Mouse (Mus musculus) hindbrain, embryonic 13.5 days (tissue): ENCODE measurements around the gene Irx1. TPM values are rescaled to one million over a fixed set of nuclear protein-coding genes. Genes with fewer than 3 reads are reported as not detected.

Experiments
- ATAC-seq: fragments of 200-750 bp; cut with Nextera tagmentation; 2 replicates; pipeline ENCODE4 v1.8.0; 2017; ENCODE audit warnings: moderate TSS enrichment; ENCODE audit not compliant: low FRiP score
- H3K27ac ChIP-seq: fragments of 300-500 bp; sonication (generic); 2 replicates; pipeline ENCODE4 v1.5.1; 2015; ENCODE audit warnings: inconsistent platforms, mild to moderate bottlenecking, moderate library complexity
- H3K27me3 ChIP-seq: fragments of 300-500 bp; sonication (generic); 2 replicates; pipeline ENCODE4 v1.6.1; 2015; ENCODE audit warnings: mild to moderate bottlenecking, inconsistent platforms
- H3K36me3 ChIP-seq: fragments of 300-500 bp; sonication (generic); 2 replicates; pipeline ENCODE4 v1.6.1; 2015; ENCODE audit warnings: mild to moderate bottlenecking, inconsistent platforms
- H3K4me1 ChIP-seq: fragments of 300-500 bp; sonication (generic); replicated peaks from 2 replicates; pipeline ENCODE4 v1.6.1; 2015; ENCODE audit warnings: inconsistent platforms
- H3K4me2 ChIP-seq: fragments of 300-500 bp; sonication (generic); 2 replicates; pipeline ENCODE4 v1.6.1; 2015; ENCODE audit warnings: inconsistent platforms, mild to moderate bottlenecking, moderate library complexity
- H3K4me3 ChIP-seq: fragments of 300-500 bp; sonication (generic); 2 replicates; pipeline ENCODE4 v1.5.1; 2015; ENCODE audit warnings: mild to moderate bottlenecking, inconsistent platforms
- H3K9ac ChIP-seq: fragments of 300-500 bp; sonication (generic); 2 replicates; pipeline ENCODE4 v1.6.1; 2015; ENCODE audit warnings: mild to moderate bottlenecking, inconsistent platforms
- H3K9me3 ChIP-seq: fragments of 300-500 bp; sonication (generic); 2 replicates; pipeline ENCODE4 v1.6.1; 2016; ENCODE audit warnings: inconsistent platforms
- WGBS: fragments of 180-500 bp; shearing (Covaris S2); methylation state at CpG from one replicate; pipeline ENCODE4 v1.1.7; 2015; 5-methylcytosine and 5-hydroxymethylcytosine counted together
- polyA plus RNA-seq: library from polyadenylated mRNA; unstranded; fragments of >200 nt; fragmentation: Nextera tagmentation; extraction: Ambion mirVana; gene quantifications from 2 replicates; pipeline ENCODE4 v1.2.1, GENCODE M21; 2015

Gene Irx1
- 8.3 and 8.7 TPM in 2 replicates for polyA plus RNA-seq

GRCm38 (mm10) chr13:71963356-71964351 lies at the start of gene Irx1:
Irx1 (minus strand) TSS chr13:71963723.
- H3K36me3 ChIP-seq = no peaks in the 10 kb centered on the region
- H3K27me3 ChIP-seq = peaks cover 83% of the 10 kb centered on the region
- peaks cover 55% of the 10 kb centered on the region for H3K4me1 ChIP-seq
- peak within 1 kb of the TSS; percentile 90 for H3K27ac ChIP-seq
- H3K4me2 ChIP-seq = peak within 1 kb of the TSS; percentile 69
- ATAC-seq = peak; percentile 69
- peak within 1 kb of the TSS; percentile 90 for H3K9ac ChIP-seq
- peak within 1 kb of the TSS; percentile 62 for H3K4me3 ChIP-seq
- H3K9me3 ChIP-seq = no peaks in the 10 kb centered on the region
- WGBS = under 1% methylated on average over 73 of the region's 100 CpGs

GRCm38 (mm10) chr13:71979932-71980655 lies 16.6 kb upstream of the Irx1 start:
- no peak overlapping the region for H3K4me3 ChIP-seq
- H3K9ac ChIP-seq = no peak overlapping the region
- WGBS = 77% methylated on average over 5 of the region's 5 CpGs
- no peaks in the 10 kb centered on the region for H3K4me1 ChIP-seq
- H3K27ac ChIP-seq = no peak overlapping the region
- no peaks in the 10 kb centered on the region for H3K36me3 ChIP-seq
- no peak for ATAC-seq
- no peak overlapping the region for H3K4me2 ChIP-seq
- H3K27me3 ChIP-seq = peaks cover 17% of the 10 kb centered on the region; the same call in 1 of the 2 replicates
- no peaks in the 10 kb centered on the region for H3K9me3 ChIP-seq

- 89% methylated on average over 3 of the region's 3 CpGs for WGBS
- Histone ChIP-seq H3K9ac (no peak overlapping the region), H3K4me1 (no peaks in the 10 kb centered on the region), H3K36me3 (no peaks in the 10 kb centered on the region), H3K27ac (no peak overlapping the region), H3K27me3 (peaks cover 36% of the 10 kb centered on the region), H3K4me3 (no peak overlapping the region), H3K4me2 (no peak overlapping the region), H3K9me3 (no peaks in the 10 kb centered on the region)
- no peak for ATAC-seq
These were observed 12.2 kb upstream of the Irx1 start for GRCm38 (mm10) chr13:71975753-71976152.

GRCm38 (mm10) chr13:71968286-71968685 lies 4.8 kb upstream of the Irx1 start:
- Histone ChIP-seq H3K27ac (no peak overlapping the region), H3K4me2 (peak overlapping the region; percentile 36), H3K27me3 (peaks cover 95% of the 10 kb centered on the region), H3K4me1 (peaks cover 30% of the 10 kb centered on the region), H3K4me3 (0 out of 2 replicates have a peak overlapping the region, but pooled peaks have one; percentile 11), H3K9ac (no peak overlapping the region), H3K9me3 (no peaks in the 10 kb centered on the region), H3K36me3 (no peaks in the 10 kb centered on the region)
- ATAC-seq = no peak
- WGBS = under 1% methylated on average over 6 of the region's 6 CpGs

- Histone ChIP-seq H3K27ac (no peak overlapping the region), H3K9me3 (no peaks in the 10 kb centered on the region), H3K4me3 (0 out of 2 replicates have a peak overlapping the region, but pooled peaks have one; percentile 11), H3K9ac (no peak overlapping the region), H3K4me1 (peaks cover 36% of the 10 kb centered on the region), H3K27me3 (peaks cover 95% of the 10 kb centered on the region), H3K4me2 (peak overlapping the region; percentile 36), H3K36me3 (no peaks in the 10 kb centered on the region)
- 3% methylated on average over 28 of the region's 28 CpGs for WGBS
- no peak for ATAC-seq
These were observed 4.1 kb upstream of the Irx1 start for GRCm38 (mm10) chr13:71967341-71968250.

- WGBS = 52% methylated on average over 2 of the region's 2 CpGs
- Histone ChIP-seq H3K4me2 (no peak overlapping the region), H3K4me1 (peaks cover 37% of the 10 kb centered on the region), H3K4me3 (no peak overlapping the region), H3K9me3 (no peaks in the 10 kb centered on the region), H3K36me3 (no peaks in the 10 kb centered on the region), H3K27me3 (peaks cover 90% of the 10 kb centered on the region), H3K27ac (no peak overlapping the region), H3K9ac (no peak overlapping the region)
- ATAC-seq = no peak
These were observed 3.1 kb upstream of the Irx1 start for GRCm38 (mm10) chr13:71966631-71967030.

- Histone ChIP-seq H3K4me1 (peaks cover 48% of the 10 kb centered on the region), H3K36me3 (no peaks in the 10 kb centered on the region), H3K4me3 (peak overlapping the region; percentile 62), H3K27me3 (peaks cover 83% of the 10 kb centered on the region), H3K4me2 (peak overlapping the region; percentile 69), H3K9ac (peak overlapping the region; percentile 90; the same call in 1 of the 2 replicates), H3K9me3 (no peaks in the 10 kb centered on the region), H3K27ac (peak overlapping the region; percentile 40; the same call in 1 of the 2 replicates)
- peak; percentile 30; the same call in 1 of the 2 replicates for ATAC-seq
- 2% methylated on average over 13 of the region's 13 CpGs for WGBS
These were observed 843 bp upstream of the Irx1 start for GRCm38 (mm10) chr13:71964366-71964765.

- H3K27ac ChIP-seq = peak overlapping the region; percentile 90
- H3K9ac ChIP-seq = peak overlapping the region; percentile 90
- peaks cover 55% of the 10 kb centered on the region for H3K4me1 ChIP-seq
- ATAC-seq = peak; percentile 23; the same call in 1 of the 2 replicates
- H3K36me3 ChIP-seq = no peaks in the 10 kb centered on the region
- under 1% methylated on average over 55 of the region's 55 CpGs for WGBS
- peak overlapping the region; percentile 62 for H3K4me3 ChIP-seq
- no peaks in the 10 kb centered on the region for H3K9me3 ChIP-seq
- peaks cover 76% of the 10 kb centered on the region for H3K27me3 ChIP-seq
- H3K4me2 ChIP-seq = peak overlapping the region; percentile 69
These were observed 715 bp downstream of the Irx1 start for GRCm38 (mm10) chr13:71962661-71963355.

- peaks cover 55% of the 10 kb centered on the region for H3K4me1 ChIP-seq
- H3K27me3 ChIP-seq = peaks cover 74% of the 10 kb centered on the region
- peak overlapping the region; percentile 90 for H3K27ac ChIP-seq
- H3K4me2 ChIP-seq = peak overlapping the region; percentile 69
- under 1% methylated on average over 25 of the region's 25 CpGs for WGBS
- H3K4me3 ChIP-seq = peak overlapping the region; percentile 62
- ATAC-seq = no peak
- H3K36me3 ChIP-seq = no peaks in the 10 kb centered on the region
- no peaks in the 10 kb centered on the region for H3K9me3 ChIP-seq
- H3K9ac ChIP-seq = peak overlapping the region; percentile 90
These were observed 1.4 kb downstream of the Irx1 start for GRCm38 (mm10) chr13:71961891-71962660.

GRCm38 (mm10) chr13:71960846-71961735 lies 2.4 kb downstream of the Irx1 start:
- ATAC-seq = no peak
- H3K9me3 ChIP-seq = no peaks in the 10 kb centered on the region
- peak overlapping the region; percentile 69 for H3K4me2 ChIP-seq
- peak overlapping the region; percentile 62 for H3K4me3 ChIP-seq
- peak overlapping the region; percentile 90 for H3K9ac ChIP-seq
- H3K27me3 ChIP-seq = peaks cover 74% of the 10 kb centered on the region
- 12% methylated on average over 9 of the region's 9 CpGs for WGBS
- H3K4me1 ChIP-seq = peaks cover 64% of the 10 kb centered on the region
- no peaks in the 10 kb centered on the region for H3K36me3 ChIP-seq
- H3K27ac ChIP-seq = peak overlapping the region; percentile 85
